ENCODE assay signal across 16 mouse cellular contexts in genomic region chr6:13586560-13586959, GRCm38 (mm10). TPM values are rescaled to one million over a fixed set of nuclear protein-coding genes. Genes with fewer than 3 reads are reported as not detected.
DNase-seq lines count a peak whose midpoint lies in the region; ATAC-seq lines count a peak whose summit lies in the region.
"Had no signal": no experiment of that assay in that cellular context is flagged by ENCODE, and none has a peak within 500 bp of the region (broad histone marks: within the 10 kb centered on the region; RNA-seq: fewer than 3 reads in every experiment).

No protein-coding gene starts in this region.

- no peaks in the 10 kb centered on the region for H3K9me3 ChIP-seq in intestine, embryonic 15.5 days
- H3K9me3 ChIP-seq in liver, embryonic 15.5 days (replicated peaks) = no peaks in the 10 kb centered on the region
- H3K9me3 ChIP-seq in midbrain, embryonic 13.5 days = no peaks in the 10 kb centered on the region
- H3K9me3 ChIP-seq: embryonic facial prominence, embryonic 15.5 days had no signal

- H3K27me3 ChIP-seq in intestine, embryonic 15.5 days (replicated peaks) = no peaks in the 10 kb centered on the region
- no peaks in the 10 kb centered on the region for H3K27me3 ChIP-seq in liver, embryonic 15.5 days
- no peaks in the 10 kb centered on the region for H3K27me3 ChIP-seq in midbrain, embryonic 13.5 days
- H3K27me3 ChIP-seq: embryonic facial prominence, embryonic 15.5 days had no signal

- no peak overlapping the region for H3K9ac ChIP-seq in intestine, embryonic 15.5 days
- H3K9ac ChIP-seq in liver, embryonic 15.5 days = no peak overlapping the region
- no peak overlapping the region for H3K9ac ChIP-seq in midbrain, embryonic 13.5 days (replicated peaks)
- H3K9ac ChIP-seq: embryonic facial prominence, embryonic 15.5 days; lung, embryonic 14.5 days had no signal

- DNase-seq in kidney, adult 8-10 months = peak; percentile 81 to 87
- DNase-seq in kidney, postnatal 36 days = peak; percentile 85 to 89
- DNase-seq in urinary bladder, postnatal 25 days (ENCODE audit: low spot score) = no peak
- no peak for DNase-seq in spleen, adult 12 weeks (ENCODE audit: low spot score)
- no peak for DNase-seq in gastrocnemius, postnatal 14 days
- DNase-seq: adrenal gland, adult 2 months; cerebellum, adult 2 months; heart, postnatal 14 days; layer of hippocampus, adult 9-11 months; lung, embryonic 14.5 days had no signal

- intact Hi-C loops in gastrocnemius, postnatal 14 days (cut with DNase I; ENCODE audit: low total_unique reads) = no loop called here

- no peak overlapping the region for H3K4me3 ChIP-seq in intestine, embryonic 15.5 days (replicated peaks)
- no peak overlapping the region for H3K4me3 ChIP-seq in liver, embryonic 15.5 days (replicated peaks)
- H3K4me3 ChIP-seq in midbrain, embryonic 13.5 days (replicated peaks) = no peak overlapping the region
- H3K4me3 ChIP-seq: embryonic facial prominence, embryonic 15.5 days had no signal

- no peaks in the 10 kb centered on the region for H3K4me1 ChIP-seq in intestine, embryonic 15.5 days (replicated peaks)
- peaks cover 8% of the 10 kb centered on the region; the same call in 1 of the 2 replicates for H3K4me1 ChIP-seq in liver, embryonic 15.5 days (replicated peaks)
- no peaks in the 10 kb centered on the region for H3K4me1 ChIP-seq in midbrain, embryonic 13.5 days (replicated peaks)
- H3K4me1 ChIP-seq: embryonic facial prominence, embryonic 15.5 days had no signal

- peak; percentile 97 for ATAC-seq in intestine, embryonic 15.5 days
- peak; percentile 83 for ATAC-seq in liver, embryonic 15.5 days (ENCODE audit: insufficient read depth)
- no peak for ATAC-seq in midbrain, embryonic 13.5 days
- ATAC-seq: hindbrain, embryonic 16.5 days; midbrain, embryonic 16.5 days had no signal

- WGBS in intestine, embryonic 15.5 days = 14% methylated on average over 2 of the region's 2 CpGs
- 21% methylated on average over 2 of the region's 2 CpGs for WGBS in liver, embryonic 15.5 days (ENCODE audit: insufficient replicate concordance)
- 71% methylated on average over 2 of the region's 2 CpGs for WGBS in midbrain, embryonic 13.5 days

- 0 out of 2 replicates have a peak overlapping the region, but pooled peaks have one; percentile 30 for H3K27ac ChIP-seq in intestine, embryonic 15.5 days
- 0 out of 2 replicates have a peak overlapping the region, but pooled peaks have one; percentile 19 for H3K27ac ChIP-seq in liver, embryonic 15.5 days (replicated peaks)
- H3K27ac ChIP-seq in midbrain, embryonic 13.5 days = no peak overlapping the region
- H3K27ac ChIP-seq: embryonic facial prominence, embryonic 15.5 days had no signal

- peaks cover 7% of the 10 kb centered on the region; the same call in 1 of the 2 replicates for H3K36me3 ChIP-seq in intestine, embryonic 15.5 days
- peaks cover 28% of the 10 kb centered on the region for H3K36me3 ChIP-seq in liver, embryonic 15.5 days (replicated peaks)
- peaks cover 33% of the 10 kb centered on the region for H3K36me3 ChIP-seq in midbrain, embryonic 13.5 days

- 0 out of 2 replicates have a peak overlapping the region, but pooled peaks have one; percentile 14 for H3K4me2 ChIP-seq in intestine, embryonic 15.5 days (replicated peaks)
- peak overlapping the region; percentile 25 for H3K4me2 ChIP-seq in liver, embryonic 15.5 days
- no peak overlapping the region for H3K4me2 ChIP-seq in midbrain, embryonic 13.5 days (replicated peaks)
- H3K4me2 ChIP-seq: embryonic facial prominence, embryonic 15.5 days; lung, embryonic 14.5 days had no signal

RNA-seq across cellular contexts. Expression of gene Tmem168, which starts 21.3 kb away (rescaled TPM):
- polyA plus RNA-seq in intestine, embryonic 15.5 days (2015; fragmentation: Nextera tagmentation; extraction: Ambion mirVana) = 31.6 and 34.2 TPM in 2 replicates
- 12.0 and 13.3 TPM in 2 replicates for polyA plus RNA-seq in liver, embryonic 15.5 days (2015; fragmentation: Nextera tagmentation; extraction: Ambion mirVana)
- polyA plus RNA-seq in midbrain, embryonic 13.5 days (2015; fragmentation: Nextera tagmentation; extraction: Ambion mirVana) = 24.6 and 25.6 TPM in 2 replicates
- total RNA-seq in gastrocnemius, postnatal 14 days (2021) = 10 to 100 TPM in 1 of 2 experiments, 1 to 10 TPM in 1; 8.4 to 11.1 TPM

Comparison
In these comparisons a context has a peak if more than half of its experiments do, and no peak if none do; other contexts are left out.
1. DNase-seq: peak in kidney, adult 8-10 months (2 of 2) and kidney, postnatal 36 days (2 of 2); none in urinary bladder, postnatal 25 days (single experiment), spleen, adult 12 weeks (single experiment) and gastrocnemius, postnatal 14 days (single experiment).